Mouse (Mus musculus): ENCODE measurements around the gene Btbd16. TPM values are rescaled to one million over a fixed set of nuclear protein-coding genes. Genes with fewer than 3 reads are reported as not detected.

The Btbd16 gene
- polyA plus RNA-seq, 1 experiment from 2014 or later: not detected

- 90% methylated on average over 9 of the region's 9 CpGs for WGBS
- no peaks in the 10 kb centered on the region for H3K9me3 ChIP-seq (replicated peaks)
- no peak overlapping the region for H3K4me2 ChIP-seq (replicated peaks)
- H3K27ac ChIP-seq: no peak overlapping the region
- no peak overlapping the region for H3K4me3 ChIP-seq
- ATAC-seq (ENCODE audit: low FRiP score): no peak
- H3K9ac ChIP-seq: no peak overlapping the region
- H3K27me3 ChIP-seq: no peaks in the 10 kb centered on the region
- no peaks in the 10 kb centered on the region for H3K36me3 ChIP-seq
- H3K4me1 ChIP-seq: no peaks in the 10 kb centered on the region
Measured at GRCm38 (mm10) chr7:130827844-130828403, 54.1 kb downstream of the Btbd16 start.

- Histone ChIP-seq H3K9me3 (replicated peaks) (no peaks in the 10 kb centered on the region), H3K27ac (no peak overlapping the region), H3K4me3 (no peak overlapping the region)
Measured at GRCm38 (mm10) chr7:130828475-130828874, 54.6 kb downstream of the Btbd16 start.

GRCm38 (mm10) chr7:130831586-130831985 lies 57.7 kb downstream of the Btbd16 start:
- WGBS: 97% methylated on average over 5 of the region's 5 CpGs
- no peaks in the 10 kb centered on the region for H3K9me3 ChIP-seq (replicated peaks)
- no peak overlapping the region for H3K9ac ChIP-seq
- no peak for ATAC-seq (ENCODE audit: low FRiP score)
- peaks cover 16% of the 10 kb centered on the region for H3K27me3 ChIP-seq
- no peak overlapping the region for H3K27ac ChIP-seq
- H3K36me3 ChIP-seq: no peaks in the 10 kb centered on the region
- H3K4me1 ChIP-seq: peaks cover 21% of the 10 kb centered on the region
- no peak overlapping the region for H3K4me3 ChIP-seq
- no peak overlapping the region for H3K4me2 ChIP-seq (replicated peaks)

More at GRCm38 (mm10) chr7:130828475-130828874, 54.6 kb downstream of the Btbd16 start:
- no peak for ATAC-seq (ENCODE audit: low FRiP score)
- no peaks in the 10 kb centered on the region for H3K36me3 ChIP-seq
- no peak overlapping the region for H3K4me2 ChIP-seq (replicated peaks)
- no peak overlapping the region for H3K9ac ChIP-seq
- H3K27me3 ChIP-seq: peaks cover 5% of the 10 kb centered on the region; the same call in 1 of the 2 replicates
- 88% methylated on average over 10 of the region's 10 CpGs for WGBS
- H3K4me1 ChIP-seq: no peaks in the 10 kb centered on the region

GRCm38 (mm10) chr7:130834299-130834698 lies 60.4 kb downstream of the Btbd16 start:
- 21% methylated on average over 21 of the region's 21 CpGs for WGBS

GRCm38 (mm10) chr7:130834958-130835861 lies 61.3 kb downstream of the Btbd16 start:
- Histone ChIP-seq H3K9ac (0 out of 2 replicates have a peak overlapping the region, but pooled peaks have one; percentile 13), H3K4me2 (replicated peaks) (peak overlapping the region; percentile 27; the same call in 1 of the 2 replicates), H3K36me3 (no peaks in the 10 kb centered on the region), H3K27ac (peak overlapping the region; percentile 72), H3K27me3 (peaks cover 18% of the 10 kb centered on the region), H3K4me3 (no peak overlapping the region), H3K9me3 (replicated peaks) (no peaks in the 10 kb centered on the region), H3K4me1 (peaks cover 50% of the 10 kb centered on the region)
- ATAC-seq (ENCODE audit: low FRiP score): peak; percentile 23; the same call in 1 of the 2 replicates
- 4% methylated on average over 18 of the region's 18 CpGs for WGBS

More at GRCm38 (mm10) chr7:130834299-130834698, 60.4 kb downstream of the Btbd16 start:
- H3K4me3 ChIP-seq: no peak overlapping the region
- H3K9ac ChIP-seq: no peak overlapping the region
- 0 out of 2 replicates have a peak overlapping the region, but pooled peaks have one; percentile 72 for H3K27ac ChIP-seq
- H3K4me2 ChIP-seq (replicated peaks): peak overlapping the region; percentile 27
- H3K27me3 ChIP-seq: peaks cover 18% of the 10 kb centered on the region
- no peaks in the 10 kb centered on the region for H3K36me3 ChIP-seq
- H3K9me3 ChIP-seq (replicated peaks): no peaks in the 10 kb centered on the region
- peaks cover 48% of the 10 kb centered on the region for H3K4me1 ChIP-seq
- ATAC-seq (ENCODE audit: low FRiP score): peak; percentile 82

GRCm38 (mm10) chr7:130836066-130836465 lies 62.2 kb downstream of the Btbd16 start:
- Histone ChIP-seq H3K36me3 (no peaks in the 10 kb centered on the region), H3K4me3 (no peak overlapping the region), H3K9ac (no peak overlapping the region), H3K27ac (no peak overlapping the region), H3K4me2 (replicated peaks) (no peak overlapping the region), H3K9me3 (replicated peaks) (no peaks in the 10 kb centered on the region), H3K4me1 (peaks cover 50% of the 10 kb centered on the region), H3K27me3 (peaks cover 18% of the 10 kb centered on the region)
- ATAC-seq (ENCODE audit: low FRiP score): no peak
- WGBS: 64% methylated on average over 9 of the region's 9 CpGs

- peak overlapping the region; percentile 62 for H3K27ac ChIP-seq
- H3K36me3 ChIP-seq: no peaks in the 10 kb centered on the region
- no peak overlapping the region for H3K4me2 ChIP-seq (replicated peaks)
- peaks cover 50% of the 10 kb centered on the region for H3K4me1 ChIP-seq
- H3K9me3 ChIP-seq (replicated peaks): no peaks in the 10 kb centered on the region
- ATAC-seq (ENCODE audit: low FRiP score): peak; percentile 87
- peaks cover 17% of the 10 kb centered on the region for H3K27me3 ChIP-seq
- no peak overlapping the region for H3K4me3 ChIP-seq
- 16% methylated on average over 12 of the region's 12 CpGs for WGBS
- H3K9ac ChIP-seq: no peak overlapping the region
Measured at GRCm38 (mm10) chr7:130837941-130838657, 64.2 kb downstream of the Btbd16 start.

- Histone ChIP-seq H3K4me1 (peaks cover 50% of the 10 kb centered on the region), H3K4me3 (no peak overlapping the region), H3K9ac (no peak overlapping the region), H3K36me3 (no peaks in the 10 kb centered on the region), H3K4me2 (replicated peaks) (no peak overlapping the region), H3K9me3 (replicated peaks) (no peaks in the 10 kb centered on the region), H3K27ac (peak overlapping the region; percentile 62; the same call in 1 of the 2 replicates), H3K27me3 (peaks cover 12% of the 10 kb centered on the region)
- 46% methylated on average over 3 of the region's 3 CpGs for WGBS
- no peak for ATAC-seq (ENCODE audit: low FRiP score)
Measured at GRCm38 (mm10) chr7:130838658-130839025, 64.8 kb downstream of the Btbd16 start.

- 88% methylated on average over 12 of the region's 12 CpGs for WGBS
- peaks cover 46% of the 10 kb centered on the region for H3K4me1 ChIP-seq
- H3K27ac ChIP-seq: no peak overlapping the region
- H3K4me2 ChIP-seq (replicated peaks): no peak overlapping the region
- no peaks in the 10 kb centered on the region for H3K36me3 ChIP-seq
- no peak overlapping the region for H3K9ac ChIP-seq
- peaks cover 5% of the 10 kb centered on the region; the same call in 1 of the 2 replicates for H3K27me3 ChIP-seq
- no peaks in the 10 kb centered on the region for H3K9me3 ChIP-seq (replicated peaks)
- H3K4me3 ChIP-seq: no peak overlapping the region
- ATAC-seq (ENCODE audit: low FRiP score): no peak
Measured at GRCm38 (mm10) chr7:130839380-130840100, 65.7 kb downstream of the Btbd16 start.

- H3K9me3 ChIP-seq (replicated peaks): no peaks in the 10 kb centered on the region
- no peaks in the 10 kb centered on the region for H3K27me3 ChIP-seq
- H3K9ac ChIP-seq: no peak overlapping the region
- H3K27ac ChIP-seq: no peak overlapping the region
- H3K36me3 ChIP-seq: no peaks in the 10 kb centered on the region
- no peak overlapping the region for H3K4me2 ChIP-seq (replicated peaks)
- ATAC-seq (ENCODE audit: low FRiP score): no peak
- H3K4me1 ChIP-seq: no peaks in the 10 kb centered on the region
- WGBS: 89% methylated on average over 17 of the region's 17 CpGs
- H3K4me3 ChIP-seq: no peak overlapping the region
Measured at GRCm38 (mm10) chr7:130847164-130847718, 73.4 kb downstream of the Btbd16 start.

- H3K27me3 ChIP-seq: no peaks in the 10 kb centered on the region
- H3K27ac ChIP-seq: no peak overlapping the region
- no peaks in the 10 kb centered on the region for H3K9me3 ChIP-seq (replicated peaks)
- no peak overlapping the region for H3K9ac ChIP-seq
- WGBS: 72% methylated on average over 4 of the region's 4 CpGs
- peaks cover 11% of the 10 kb centered on the region for H3K4me1 ChIP-seq
- H3K36me3 ChIP-seq: no peaks in the 10 kb centered on the region
- ATAC-seq (ENCODE audit: low FRiP score): no peak
- no peak overlapping the region for H3K4me3 ChIP-seq
- no peak overlapping the region for H3K4me2 ChIP-seq (replicated peaks)
Measured at GRCm38 (mm10) chr7:130854684-130855292, 80.9 kb downstream of the Btbd16 start.
